Mouse (Mus musculus): ENCODE measurements at regions not wholly inside any gene's neighbourhood (a gene's known extent, or its start where the extent isn't known, plus 50 kb on each side); places are given as distances from the start of the nearest gene placed in this dataset.
"Not testable (repeated sequence)": the region's sequence is repeated elsewhere in the genome, so short reads cannot be mapped to it uniquely, and the experiment has no call there.

- Histone ChIP-seq H3K9ac (ENCODE audit: low read length) (no peak overlapping the region), H3K36me3 (ENCODE audit: control insufficient read depth, insufficient read depth, low read length) (no peaks in the 10 kb centered on the region), H3K27me3 (ENCODE audit: control insufficient read depth, insufficient read depth, low read length) (no peaks in the 10 kb centered on the region), H3K27ac (ENCODE audit: low read depth, low read length) (no peak overlapping the region), H3K4me2 (ENCODE audit: low read depth) (no peak overlapping the region), H3K9me3 (ENCODE audit: control insufficient read depth, low read length) (no peaks in the 10 kb centered on the region), H3K4me1 (ENCODE audit: control insufficient read depth, insufficient read depth, low read length) (no peaks in the 10 kb centered on the region), H3K4me3 (ENCODE audit: low read depth, low read length) (no peak overlapping the region)
- DNase-seq (ENCODE audit: low spot score) (no peak), ATAC-seq (ENCODE audit: insufficient read depth, low FRiP score, low TSS enrichment) (no peak)
- 85% methylated on average over 4 of the region's 4 CpGs for WGBS
Observed at GRCm38 (mm10) chr5:81983351-81983750, 963.4 kb downstream of the Adgrl3 start.

- 92% methylated on average over 6 of the region's 6 CpGs for WGBS
- ATAC-seq (ENCODE audit: insufficient read depth, low FRiP score, low TSS enrichment) (no peak), DNase-seq (ENCODE audit: low spot score) (no peak)
- Histone ChIP-seq H3K36me3 (ENCODE audit: control insufficient read depth, insufficient read depth, low read length) (no peaks in the 10 kb centered on the region), H3K27me3 (ENCODE audit: control insufficient read depth, insufficient read depth, low read length) (no peaks in the 10 kb centered on the region), H3K4me3 (ENCODE audit: low read depth, low read length) (no peak overlapping the region), H3K9ac (ENCODE audit: low read length) (no peak overlapping the region), H3K4me2 (ENCODE audit: low read depth) (no peak overlapping the region), H3K9me3 (ENCODE audit: control insufficient read depth, low read length) (no peaks in the 10 kb centered on the region), H3K4me1 (ENCODE audit: control insufficient read depth, insufficient read depth, low read length) (no peaks in the 10 kb centered on the region), H3K27ac (ENCODE audit: low read depth, low read length) (no peak overlapping the region)
Observed at GRCm38 (mm10) chr5:81988069-81988468, 968.1 kb downstream of the Adgrl3 start.

- no peak for ATAC-seq (ENCODE audit: insufficient read depth, low FRiP score, low TSS enrichment)
- no peaks in the 10 kb centered on the region for H3K27me3 ChIP-seq (ENCODE audit: control insufficient read depth, insufficient read depth, low read length)
- WGBS, result 88% methylated on average over 2 of the region's 2 CpGs
Observed at GRCm38 (mm10) chr5:82007955-82008354, 988.0 kb downstream of the Adgrl3 start.

GRCm38 (mm10) chr5:82024126-82024525, 1004.2 kb downstream of the Adgrl3 start:
- ATAC-seq (ENCODE audit: insufficient read depth, low FRiP score, low TSS enrichment) (no peak), DNase-seq (ENCODE audit: low spot score) (no peak)
- Histone ChIP-seq H3K4me1 (ENCODE audit: control insufficient read depth, insufficient read depth, low read length) (no peaks in the 10 kb centered on the region), H3K27me3 (ENCODE audit: control insufficient read depth, insufficient read depth, low read length) (no peaks in the 10 kb centered on the region), H3K36me3 (ENCODE audit: control insufficient read depth, insufficient read depth, low read length) (no peaks in the 10 kb centered on the region), H3K27ac (ENCODE audit: low read depth, low read length) (no peak overlapping the region), H3K9me3 (ENCODE audit: control insufficient read depth, low read length) (no peaks in the 10 kb centered on the region), H3K4me3 (ENCODE audit: low read depth, low read length) (no peak overlapping the region), H3K4me2 (ENCODE audit: low read depth) (no peak overlapping the region), H3K9ac (ENCODE audit: low read length) (no peak overlapping the region)
- WGBS, result 37% methylated on average over 4 of the region's 4 CpGs

More at GRCm38 (mm10) chr5:82007955-82008354, 988.0 kb downstream of the Adgrl3 start:
- no peak overlapping the region for H3K4me2 ChIP-seq (ENCODE audit: low read depth)
- no peaks in the 10 kb centered on the region for H3K9me3 ChIP-seq (ENCODE audit: control insufficient read depth, low read length)
- no peak overlapping the region for H3K27ac ChIP-seq (ENCODE audit: low read depth, low read length)
- no peaks in the 10 kb centered on the region for H3K36me3 ChIP-seq (ENCODE audit: control insufficient read depth, insufficient read depth, low read length)
- no peak overlapping the region for H3K9ac ChIP-seq (ENCODE audit: low read length)
- no peaks in the 10 kb centered on the region for H3K4me1 ChIP-seq (ENCODE audit: control insufficient read depth, insufficient read depth, low read length)
- H3K4me3 ChIP-seq (ENCODE audit: low read depth, low read length), result no peak overlapping the region
- DNase-seq (ENCODE audit: low spot score), result no peak

- H3K4me2 ChIP-seq (ENCODE audit: low read depth), result no peak overlapping the region
- H3K9me3 ChIP-seq (ENCODE audit: control insufficient read depth, low read length), result no peaks in the 10 kb centered on the region
- WGBS, result 91% methylated on average over 7 of the region's 7 CpGs
- ATAC-seq (ENCODE audit: insufficient read depth, low FRiP score, low TSS enrichment), result no peak
- H3K4me3 ChIP-seq (ENCODE audit: low read depth, low read length), result no peak overlapping the region
- no peaks in the 10 kb centered on the region for H3K27me3 ChIP-seq (ENCODE audit: control insufficient read depth, insufficient read depth, low read length)
- no peaks in the 10 kb centered on the region for H3K4me1 ChIP-seq (ENCODE audit: control insufficient read depth, insufficient read depth, low read length)
- no peak for DNase-seq (ENCODE audit: low spot score)
- no peak overlapping the region for H3K9ac ChIP-seq (ENCODE audit: low read length)
- H3K27ac ChIP-seq (ENCODE audit: low read depth, low read length), result no peak overlapping the region
- no peaks in the 10 kb centered on the region for H3K36me3 ChIP-seq (ENCODE audit: control insufficient read depth, insufficient read depth, low read length)
Observed at GRCm38 (mm10) chr5:82034776-82035175, 1014.8 kb downstream of the Adgrl3 start.

- no peak overlapping the region for H3K27ac ChIP-seq (ENCODE audit: low read depth, low read length)
- H3K9me3 ChIP-seq (ENCODE audit: control insufficient read depth, low read length), result no peaks in the 10 kb centered on the region
- H3K4me3 ChIP-seq (ENCODE audit: low read depth, low read length), result no peak overlapping the region
- 85% methylated on average over 2 of the region's 2 CpGs for WGBS
- no peaks in the 10 kb centered on the region for H3K4me1 ChIP-seq (ENCODE audit: control insufficient read depth, insufficient read depth, low read length)
- H3K27me3 ChIP-seq (ENCODE audit: control insufficient read depth, insufficient read depth, low read length), result no peaks in the 10 kb centered on the region
- H3K36me3 ChIP-seq (ENCODE audit: control insufficient read depth, insufficient read depth, low read length), result no peaks in the 10 kb centered on the region
- ATAC-seq (ENCODE audit: insufficient read depth, low FRiP score, low TSS enrichment) (no peak), DNase-seq (ENCODE audit: low spot score) (no peak)
- H3K4me2 ChIP-seq (ENCODE audit: low read depth), result no peak overlapping the region
- H3K9ac ChIP-seq (ENCODE audit: low read length), result no peak overlapping the region
Observed at GRCm38 (mm10) chr5:82046106-82046505, 1026.2 kb downstream of the Adgrl3 start.

GRCm38 (mm10) chr5:82059108-82059838, 1039.3 kb downstream of the Adgrl3 start:
- H3K27ac ChIP-seq (ENCODE audit: low read depth, low read length), result no peak overlapping the region
- no peak overlapping the region for H3K4me2 ChIP-seq (ENCODE audit: low read depth)
- DNase-seq (ENCODE audit: low spot score) (no peak), ATAC-seq (ENCODE audit: insufficient read depth, low FRiP score, low TSS enrichment) (no peak)
- H3K27me3 ChIP-seq (ENCODE audit: control insufficient read depth, insufficient read depth, low read length), result no peaks in the 10 kb centered on the region
- H3K9me3 ChIP-seq (ENCODE audit: control insufficient read depth, low read length), result no peaks in the 10 kb centered on the region
- H3K36me3 ChIP-seq (ENCODE audit: control insufficient read depth, insufficient read depth, low read length), result no peaks in the 10 kb centered on the region
- WGBS, result 89% methylated on average over 2 of the region's 2 CpGs
- no peak overlapping the region for H3K4me3 ChIP-seq (ENCODE audit: low read depth, low read length)
- no peaks in the 10 kb centered on the region for H3K4me1 ChIP-seq (ENCODE audit: control insufficient read depth, insufficient read depth, low read length)
- H3K9ac ChIP-seq (ENCODE audit: low read length), result no peak overlapping the region

GRCm38 (mm10) chr5:82060679-82061078, 1040.7 kb downstream of the Adgrl3 start:
- Histone ChIP-seq H3K4me3 (ENCODE audit: low read depth, low read length) (no peak overlapping the region), H3K9ac (ENCODE audit: low read length) (no peak overlapping the region), H3K4me1 (ENCODE audit: control insufficient read depth, insufficient read depth, low read length) (no peaks in the 10 kb centered on the region), H3K9me3 (ENCODE audit: control insufficient read depth, low read length) (no peaks in the 10 kb centered on the region), H3K27me3 (ENCODE audit: control insufficient read depth, insufficient read depth, low read length) (no peaks in the 10 kb centered on the region), H3K27ac (ENCODE audit: low read depth, low read length) (no peak overlapping the region), H3K4me2 (ENCODE audit: low read depth) (no peak overlapping the region), H3K36me3 (ENCODE audit: control insufficient read depth, insufficient read depth, low read length) (no peaks in the 10 kb centered on the region)
- DNase-seq (ENCODE audit: low spot score) (peak; percentile 12), ATAC-seq (ENCODE audit: insufficient read depth, low FRiP score, low TSS enrichment) (no peak)
- WGBS, result 56% methylated on average over 1 of the region's 1 CpGs

- WGBS, result 83% methylated on average over 13 of the region's 13 CpGs
- not testable (repeated sequence) for H3K27ac ChIP-seq (ENCODE audit: low read depth, low read length); H3K4me2 ChIP-seq (ENCODE audit: low read depth); ATAC-seq (ENCODE audit: insufficient read depth, low FRiP score, low TSS enrichment); H3K4me1 ChIP-seq (ENCODE audit: control insufficient read depth, insufficient read depth, low read length); H3K4me3 ChIP-seq (ENCODE audit: low read depth, low read length); H3K9ac ChIP-seq (ENCODE audit: low read length); H3K27me3 ChIP-seq (ENCODE audit: control insufficient read depth, insufficient read depth, low read length); H3K36me3 ChIP-seq (ENCODE audit: control insufficient read depth, insufficient read depth, low read length); DNase-seq (ENCODE audit: low spot score); H3K9me3 ChIP-seq (ENCODE audit: control insufficient read depth, low read length)
Observed at GRCm38 (mm10) chr5:82069221-82069620, 1049.3 kb downstream of the Adgrl3 start.

Measured in neural tube, embryonic 11.5 days (tissue).